Mouse (Mus musculus) CH12F3 (cell line): ENCODE data around the gene Ctnnbl1.

Source experiments
- in situ Hi-C: fragments of 300-500 bp; cut with MboI; formaldehyde crosslinking; loops from 2 replicates; pipeline ENCODE4 v1.14.3; 2020; ENCODE audit warnings: low sequenced_read_pairs

The Ctnnbl1 gene

GRCm38 (mm10) chr2:157792840-157793552 lies 55.8 kb downstream of the Ctnnbl1 start:
- in situ Hi-C loops: no loop called here

GRCm38 (mm10) chr2:157793851-157794332 lies 56.7 kb downstream of the Ctnnbl1 start:
- in situ Hi-C loops: no loop called here

GRCm38 (mm10) chr2:157795627-157796423 lies 58.6 kb downstream of the Ctnnbl1 start:
- in situ Hi-C loops: no loop called here

- in situ Hi-C loops: no loop called here
These were observed 62.3 kb downstream of the Ctnnbl1 start for GRCm38 (mm10) chr2:157799533-157799932.

- in situ Hi-C loops: no loop called here
These were observed 63.1 kb downstream of the Ctnnbl1 start for GRCm38 (mm10) chr2:157800288-157800687.

- in situ Hi-C loops: no loop called here
These were observed 63.7 kb downstream of the Ctnnbl1 start for GRCm38 (mm10) chr2:157800746-157801501.

- in situ Hi-C loops: no loop called here
These were observed 64.5 kb downstream of the Ctnnbl1 start for GRCm38 (mm10) chr2:157801505-157802357.

GRCm38 (mm10) chr2:157802666-157803065 lies 65.5 kb downstream of the Ctnnbl1 start:
- in situ Hi-C loops: no loop called here

- in situ Hi-C loops: no loop called here
These were observed 67.2 kb downstream of the Ctnnbl1 start for GRCm38 (mm10) chr2:157804388-157804787.

- in situ Hi-C loops: no loop called here
These were observed 67.9 kb downstream of the Ctnnbl1 start for GRCm38 (mm10) chr2:157805091-157805490.

- in situ Hi-C loops: no loop called here
These were observed 69.9 kb downstream of the Ctnnbl1 start for GRCm38 (mm10) chr2:157807076-157807475.

- in situ Hi-C loops: no loop called here
These were observed 70.6 kb downstream of the Ctnnbl1 start for GRCm38 (mm10) chr2:157807621-157808367.

GRCm38 (mm10) chr2:157808368-157808923 lies 71.2 kb downstream of the Ctnnbl1 start:
- in situ Hi-C loops: no loop called here

- in situ Hi-C loops: no loop called here
These were observed 72.1 kb downstream of the Ctnnbl1 start for GRCm38 (mm10) chr2:157809341-157809740.

- in situ Hi-C loops: no loop called here
These were observed 73.5 kb downstream of the Ctnnbl1 start for GRCm38 (mm10) chr2:157810749-157811148.

GRCm38 (mm10) chr2:157813121-157813520 lies 75.9 kb downstream of the Ctnnbl1 start:
- in situ Hi-C loops: no loop called here

GRCm38 (mm10) chr2:157814116-157814964 lies 77.1 kb downstream of the Ctnnbl1 start:
- in situ Hi-C loops: no loop called here

- in situ Hi-C loops: no loop called here
These were observed 77.7 kb downstream of the Ctnnbl1 start for GRCm38 (mm10) chr2:157814965-157815283.

GRCm38 (mm10) chr2:157817672-157818071 lies 80.5 kb downstream of the Ctnnbl1 start:
- in situ Hi-C loops: no loop called here
